Mouse (Mus musculus) limb, embryonic 13.5 days (tissue): ENCODE data around the gene Nav2. TPM values are rescaled to one million over a fixed set of nuclear protein-coding genes. Genes with fewer than 3 reads are reported as not detected.

ENCODE experiments used
- ATAC-seq: fragments of 200-750 bp; cut with Nextera tagmentation; 2 replicates; pipeline ENCODE4 v1.8.0; 2017; ENCODE audit warnings: low read depth, moderate number of reproducible peaks, moderate TSS enrichment; ENCODE audit not compliant: low FRiP score
- H3K27ac ChIP-seq: fragments of 300-500 bp; sonication (generic); 2 replicates; pipeline ENCODE4 v1.5.1; 2015; ENCODE audit warnings: inconsistent platforms, mild to moderate bottlenecking, moderate library complexity
- H3K27me3 ChIP-seq: fragments of 300-500 bp; sonication (generic); 2 replicates; pipeline ENCODE4 v1.6.1; 2015; ENCODE audit warnings: mild to moderate bottlenecking, inconsistent platforms
- H3K36me3 ChIP-seq: fragments of 300-500 bp; sonication (generic); 2 replicates; pipeline ENCODE4 v1.6.1; 2015; ENCODE audit warnings: inconsistent platforms, mild to moderate bottlenecking, moderate library complexity
- H3K4me1 ChIP-seq: fragments of 300-500 bp; sonication (generic); 2 replicates; pipeline ENCODE4 v1.6.1; 2015; ENCODE audit warnings: inconsistent platforms
- H3K4me2 ChIP-seq: fragments of 300-500 bp; sonication (generic); replicated peaks from 2 replicates; pipeline ENCODE4 v1.6.1; 2015; ENCODE audit warnings: inconsistent platforms, mild to moderate bottlenecking, moderate library complexity
- H3K4me3 ChIP-seq: fragments of 300-500 bp; sonication (generic); 2 replicates; pipeline ENCODE4 v1.5.1; 2015; ENCODE audit warnings: moderate library complexity, mild to moderate bottlenecking, inconsistent platforms
- H3K9ac ChIP-seq: fragments of 300-500 bp; sonication (generic); 2 replicates; pipeline ENCODE4 v1.6.1; 2015; ENCODE audit warnings: mild to moderate bottlenecking, inconsistent platforms
- H3K9me3 ChIP-seq: fragments of 300-500 bp; sonication (generic); 2 replicates; pipeline ENCODE4 v1.6.1; 2016; ENCODE audit warnings: inconsistent platforms
- WGBS: fragments of 180-500 bp; shearing (Covaris S2); methylation state at CpG from one replicate; pipeline ENCODE4 v1.1.7; 2015; 5-methylcytosine and 5-hydroxymethylcytosine counted together
- polyA plus RNA-seq: library from polyadenylated mRNA; unstranded; fragments of >200 nt; fragmentation: Nextera tagmentation; extraction: Ambion mirVana; gene quantifications from 2 replicates; pipeline ENCODE4 v1.2.1, GENCODE M21; 2015

Nav2 gene
- polyA plus RNA-seq, 1 experiment from 2014 or later, result 17.4 TPM

DNA sequence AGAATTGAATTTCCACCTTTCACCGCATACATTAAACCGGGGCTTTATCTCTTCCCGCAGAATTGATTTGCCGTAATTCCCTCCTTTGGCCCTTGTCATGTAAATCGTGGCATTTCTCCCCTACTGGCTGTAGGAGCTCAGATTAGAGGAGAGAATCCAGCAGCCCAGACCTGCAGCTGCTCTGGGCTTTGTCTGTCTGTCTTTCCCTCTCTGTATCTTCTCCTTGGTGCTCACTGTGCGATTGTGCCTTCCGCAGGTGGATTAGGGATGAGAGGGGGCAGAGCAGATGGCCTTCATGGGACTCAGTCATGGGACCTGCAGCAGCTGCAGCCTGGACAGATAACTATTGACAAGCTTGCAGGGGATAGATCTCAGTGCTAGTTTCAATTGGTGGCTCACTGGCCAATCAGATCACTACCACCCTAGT, 162.6 kb downstream of the Nav2 start:
- WGBS, result 21% methylated on average over 7 of the region's 7 CpGs

DNA sequence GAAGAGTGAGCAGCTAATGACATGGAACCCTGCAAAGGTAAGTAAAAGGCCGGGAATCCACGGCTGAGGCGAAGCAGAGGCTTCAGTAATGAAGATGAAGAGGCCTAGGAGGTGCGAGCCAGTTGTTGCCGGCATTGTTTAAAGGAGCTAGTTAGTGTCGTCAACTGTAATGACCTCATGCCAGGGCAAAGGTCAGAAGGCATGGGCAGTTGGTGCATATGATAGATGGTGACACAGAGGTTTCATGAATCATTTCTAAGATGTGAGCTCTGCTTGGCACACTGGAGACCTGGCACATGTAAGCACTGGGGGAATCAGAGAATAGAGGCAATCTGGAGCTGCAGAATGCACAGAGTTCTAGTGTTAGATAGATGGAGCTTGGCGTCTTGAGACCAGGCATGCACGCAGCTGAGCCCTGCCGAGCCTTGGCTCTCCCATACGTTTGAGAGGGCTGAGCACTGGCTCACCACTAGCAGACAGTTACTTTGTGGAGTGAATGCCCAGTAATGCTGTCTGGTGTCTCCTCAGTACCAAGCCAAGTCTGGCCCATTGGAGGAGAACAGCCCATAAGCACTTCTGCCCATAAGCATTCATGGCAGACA, 166.9 kb downstream of the Nav2 start:
- Histone ChIP-seq H3K4me1 (no peaks in the 10 kb centered on the region), H3K36me3 (no peaks in the 10 kb centered on the region)
- WGBS, result 40% methylated on average over 10 of the region's 10 CpGs

More for the DNA sequence above, 162.6 kb downstream of the Nav2 start:
- no peak for ATAC-seq
- Histone ChIP-seq H3K27me3 (peaks cover 9% of the 10 kb centered on the region; the same call in 1 of the 2 replicates), H3K4me1 (peaks cover 3% of the 10 kb centered on the region; the same call in 1 of the 2 replicates), H3K9ac (no peak overlapping the region), H3K4me2 (no peak overlapping the region), H3K9me3 (no peaks in the 10 kb centered on the region), H3K4me3 (no peak overlapping the region), H3K36me3 (no peaks in the 10 kb centered on the region), H3K27ac (no peak overlapping the region)

DNA sequence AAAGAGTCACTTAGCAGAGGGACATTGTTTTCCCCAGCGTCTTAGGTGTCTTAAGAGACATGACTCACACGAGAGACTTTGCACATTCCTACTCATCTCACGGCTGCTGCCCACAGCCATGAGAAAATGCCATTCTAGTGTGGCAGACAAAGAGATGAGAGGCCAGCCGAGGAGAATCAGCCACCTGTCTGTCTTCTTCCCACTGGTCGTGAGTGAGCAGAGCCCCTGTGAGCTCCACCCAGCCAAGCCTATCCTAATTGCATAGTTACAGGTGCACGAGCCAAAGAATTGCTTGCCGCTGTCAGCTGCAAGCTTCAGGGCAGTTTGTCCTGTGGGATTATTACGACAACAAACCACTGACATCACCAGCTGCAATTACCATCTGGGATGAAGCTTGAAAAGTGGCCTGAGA, 167.8 kb downstream of the Nav2 start:
- H3K27me3 ChIP-seq, result peaks cover 6% of the 10 kb centered on the region; the same call in 1 of the 2 replicates
- WGBS, result 58% methylated on average over 8 of the region's 8 CpGs
- no peak overlapping the region for H3K27ac ChIP-seq
- H3K4me1 ChIP-seq, result no peaks in the 10 kb centered on the region
- H3K4me3 ChIP-seq, result no peak overlapping the region
- no peaks in the 10 kb centered on the region for H3K36me3 ChIP-seq
- H3K9me3 ChIP-seq, result no peaks in the 10 kb centered on the region
- no peak overlapping the region for H3K4me2 ChIP-seq
- H3K9ac ChIP-seq, result no peak overlapping the region
- no peak for ATAC-seq

More for the DNA sequence above, 166.9 kb downstream of the Nav2 start:
- H3K9ac ChIP-seq, result no peak overlapping the region
- no peaks in the 10 kb centered on the region for H3K9me3 ChIP-seq
- H3K27me3 ChIP-seq, result peaks cover 12% of the 10 kb centered on the region; the same call in 1 of the 2 replicates
- ATAC-seq, result no peak
- no peak overlapping the region for H3K27ac ChIP-seq
- no peak overlapping the region for H3K4me2 ChIP-seq
- no peak overlapping the region for H3K4me3 ChIP-seq

DNA sequence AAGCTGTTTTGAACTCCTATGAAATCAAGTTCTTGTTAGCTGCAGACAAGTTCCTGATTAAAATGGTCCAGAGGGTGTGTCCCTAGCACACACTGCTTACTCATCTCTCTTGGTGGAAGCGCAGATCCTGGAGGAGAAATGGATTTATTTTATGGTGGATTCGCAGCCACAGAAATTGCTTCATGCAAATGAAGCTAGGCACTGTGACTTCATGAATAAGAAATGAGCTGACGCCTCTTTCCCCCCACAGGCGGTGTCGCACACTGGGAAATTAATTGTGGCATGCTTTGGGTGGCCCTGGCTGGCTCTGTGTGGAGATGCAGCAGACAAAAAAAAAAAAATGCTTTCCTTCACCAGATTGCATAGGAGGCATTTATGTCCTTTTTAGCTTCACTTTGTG, 170.4 kb downstream of the Nav2 start:
- no peak for ATAC-seq
- no peaks in the 10 kb centered on the region for H3K9me3 ChIP-seq
- WGBS, result 72% methylated on average over 5 of the region's 5 CpGs

DNA sequence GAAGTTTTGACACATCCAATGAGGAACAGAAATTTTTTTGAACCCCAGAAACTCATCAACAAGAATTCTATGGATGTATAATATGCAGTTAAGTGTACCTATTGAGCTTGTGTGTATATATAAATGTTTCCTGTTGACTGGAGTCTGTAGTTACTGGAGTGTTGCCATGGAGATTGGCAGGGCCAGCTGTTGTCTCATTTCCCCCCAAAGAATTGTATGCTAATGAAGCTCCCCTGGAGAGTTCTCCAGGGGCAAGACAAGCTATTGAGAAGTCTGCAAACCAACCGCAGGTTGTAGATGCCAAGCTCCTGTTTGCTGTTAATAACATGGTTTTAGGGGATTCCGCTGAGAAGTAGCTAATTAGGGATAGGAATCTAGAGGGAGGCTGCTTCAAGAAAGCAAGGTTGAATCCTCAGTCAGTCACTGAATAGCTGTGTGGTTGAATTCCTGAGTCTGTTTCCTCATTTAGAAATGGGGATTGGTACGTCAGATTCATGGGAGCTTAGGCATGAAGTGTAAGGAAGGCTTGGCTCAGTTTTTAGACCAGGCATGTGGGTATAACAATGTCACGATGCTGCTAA, 174.2 kb downstream of the Nav2 start:
- Histone ChIP-seq H3K9ac (no peak overlapping the region), H3K4me1 (no peaks in the 10 kb centered on the region), H3K36me3 (no peaks in the 10 kb centered on the region), H3K9me3 (no peaks in the 10 kb centered on the region), H3K27ac (no peak overlapping the region), H3K4me3 (no peak overlapping the region), H3K4me2 (no peak overlapping the region), H3K27me3 (0 out of 2 replicates have a peak, but pooled peaks cover 6% of the 10 kb centered on the region)
- no peak for ATAC-seq
- 58% methylated on average over 4 of the region's 4 CpGs for WGBS

More for the DNA sequence above, 170.4 kb downstream of the Nav2 start:
- Histone ChIP-seq H3K4me2 (no peak overlapping the region), H3K36me3 (no peaks in the 10 kb centered on the region), H3K9ac (no peak overlapping the region), H3K27me3 (peaks cover 3% of the 10 kb centered on the region; the same call in 1 of the 2 replicates), H3K27ac (no peak overlapping the region), H3K4me1 (no peaks in the 10 kb centered on the region), H3K4me3 (no peak overlapping the region)

DNA sequence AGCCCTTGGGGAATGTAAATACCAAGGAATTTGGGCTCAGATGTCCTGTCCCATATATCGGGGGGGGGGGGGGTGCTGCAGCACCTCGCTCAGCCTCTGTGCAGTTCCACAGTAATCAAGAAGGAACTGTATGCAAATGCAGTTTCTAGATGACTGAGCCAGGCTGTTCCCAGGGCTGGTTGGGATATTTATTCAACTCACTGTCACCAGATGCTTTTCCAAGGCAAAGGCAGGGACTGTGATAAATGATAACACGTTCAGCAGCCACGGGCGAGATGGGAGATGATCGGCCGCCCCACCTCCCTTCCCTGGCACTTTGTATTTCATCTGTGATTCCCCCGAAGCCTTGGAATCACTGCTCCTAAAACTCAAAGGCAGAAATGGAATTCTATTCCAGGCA, 176.3 kb downstream of the Nav2 start:
- H3K9ac ChIP-seq, result no peak overlapping the region
- no peaks in the 10 kb centered on the region for H3K4me1 ChIP-seq
- no peaks in the 10 kb centered on the region for H3K9me3 ChIP-seq
- H3K4me2 ChIP-seq, result no peak overlapping the region
- no peak overlapping the region for H3K4me3 ChIP-seq
- H3K36me3 ChIP-seq, result no peaks in the 10 kb centered on the region
- no peak overlapping the region for H3K27ac ChIP-seq
- H3K27me3 ChIP-seq, result 0 out of 2 replicates have a peak, but pooled peaks cover 6% of the 10 kb centered on the region
- ATAC-seq, result no peak
- 49% methylated on average over 8 of the region's 8 CpGs for WGBS

DNA sequence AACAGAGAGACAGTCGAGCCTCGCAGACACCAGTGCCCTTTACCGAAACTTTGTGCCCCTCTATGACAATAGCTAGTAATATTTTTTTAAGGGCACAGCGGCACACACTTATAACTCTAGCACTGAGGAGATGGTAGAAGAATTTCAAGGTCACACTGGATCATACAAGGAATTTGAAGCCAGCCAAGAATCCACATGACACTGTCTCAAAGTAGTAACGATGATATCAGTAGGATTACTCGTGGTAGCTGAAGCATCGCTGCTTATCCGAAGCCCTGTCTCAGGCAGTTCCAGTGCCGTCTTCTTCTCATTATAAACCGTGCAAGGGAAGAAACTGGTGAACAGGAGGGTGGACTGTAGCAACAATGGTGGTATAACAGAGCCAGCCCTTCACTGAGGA, 177.2 kb downstream of the Nav2 start:
- no peaks in the 10 kb centered on the region for H3K4me1 ChIP-seq
- 79% methylated on average over 10 of the region's 10 CpGs for whole genome bisulfite sequencing
- no peak overlapping the region for H3K4me2 ChIP-seq
- H3K36me3 ChIP-seq, result no peaks in the 10 kb centered on the region
- no peak overlapping the region for H3K27ac ChIP-seq
- no peak for ATAC-seq
- no peak overlapping the region for H3K4me3 ChIP-seq
- H3K9ac ChIP-seq, result no peak overlapping the region
- no peaks in the 10 kb centered on the region for H3K9me3 ChIP-seq
- peaks cover 11% of the 10 kb centered on the region for H3K27me3 ChIP-seq

DNA sequence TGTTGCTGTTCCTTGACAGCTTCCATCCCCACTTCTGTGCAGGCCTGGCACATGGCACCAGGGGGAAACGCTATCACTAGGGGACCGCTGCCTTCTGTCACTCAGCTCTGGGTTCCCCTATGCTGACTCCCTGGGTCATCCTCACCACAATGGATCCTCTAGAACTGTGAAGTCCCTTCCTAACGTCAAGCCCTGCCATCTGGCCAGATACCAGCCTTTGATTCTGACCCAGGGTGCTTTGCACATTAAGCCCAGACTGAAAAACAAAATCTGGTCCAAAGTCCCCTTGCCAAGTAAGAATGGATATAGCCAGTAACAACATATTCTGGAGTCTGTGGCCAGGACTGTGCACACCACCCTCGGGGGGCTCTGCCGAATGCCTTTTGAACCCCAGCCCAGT, 178.6 kb downstream of the Nav2 start:
- peaks cover 22% of the 10 kb centered on the region for H3K27me3 ChIP-seq

DNA sequence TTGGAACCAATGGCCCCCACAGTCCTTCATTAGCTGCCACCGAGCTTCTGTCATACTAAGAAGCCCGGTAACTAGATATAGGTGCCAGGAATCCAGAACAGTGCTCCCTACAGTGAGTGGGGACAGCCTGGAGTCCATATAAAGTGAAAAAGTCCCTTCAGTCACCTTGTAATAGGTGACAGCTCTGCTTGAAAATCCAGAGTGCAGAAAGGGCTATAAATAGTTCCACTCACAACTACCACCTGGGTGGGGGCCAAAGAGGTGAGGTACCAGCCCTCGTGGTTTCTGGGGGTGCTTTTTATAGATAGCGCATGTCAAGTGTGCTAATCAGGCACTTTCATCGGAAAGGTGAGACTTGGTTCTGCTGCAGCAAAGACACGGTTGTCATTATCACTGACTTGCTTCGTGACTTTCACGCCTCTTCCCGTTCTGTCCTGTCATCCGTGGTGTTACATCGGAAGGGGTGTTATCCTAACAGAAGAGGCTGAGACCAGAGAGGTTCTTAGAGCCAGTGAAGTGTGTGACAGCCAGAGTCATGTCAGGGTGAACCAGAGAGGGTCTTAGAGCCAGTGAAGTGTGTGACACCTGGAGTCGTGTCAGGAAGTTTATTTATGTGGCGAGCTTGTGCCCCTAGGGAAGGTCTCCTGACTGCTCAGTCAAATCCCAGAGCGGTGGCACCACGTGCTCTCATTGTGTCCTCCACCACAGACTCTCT, 179.8 kb downstream of the Nav2 start:
- H3K27ac ChIP-seq, result no peak overlapping the region
- H3K36me3 ChIP-seq, result no peaks in the 10 kb centered on the region
- no peaks in the 10 kb centered on the region for H3K4me1 ChIP-seq
- H3K27me3 ChIP-seq, result peaks cover 22% of the 10 kb centered on the region
- H3K4me3 ChIP-seq, result no peak overlapping the region
- no peaks in the 10 kb centered on the region for H3K9me3 ChIP-seq
- ATAC-seq, result no peak
- H3K4me2 ChIP-seq, result no peak overlapping the region
- 48% methylated on average over 15 of the region's 15 CpGs for WGBS
- no peak overlapping the region for H3K9ac ChIP-seq

More for the DNA sequence above, 178.6 kb downstream of the Nav2 start:
- no peak overlapping the region for H3K4me3 ChIP-seq
- no peak overlapping the region for H3K4me2 ChIP-seq
- H3K36me3 ChIP-seq, result no peaks in the 10 kb centered on the region
- H3K9ac ChIP-seq, result no peak overlapping the region
- 67% methylated on average over 5 of the region's 5 CpGs for WGBS
- no peaks in the 10 kb centered on the region for H3K4me1 ChIP-seq
- ATAC-seq, result no peak
- no peaks in the 10 kb centered on the region for H3K9me3 ChIP-seq
- H3K27ac ChIP-seq, result no peak overlapping the region

DNA sequence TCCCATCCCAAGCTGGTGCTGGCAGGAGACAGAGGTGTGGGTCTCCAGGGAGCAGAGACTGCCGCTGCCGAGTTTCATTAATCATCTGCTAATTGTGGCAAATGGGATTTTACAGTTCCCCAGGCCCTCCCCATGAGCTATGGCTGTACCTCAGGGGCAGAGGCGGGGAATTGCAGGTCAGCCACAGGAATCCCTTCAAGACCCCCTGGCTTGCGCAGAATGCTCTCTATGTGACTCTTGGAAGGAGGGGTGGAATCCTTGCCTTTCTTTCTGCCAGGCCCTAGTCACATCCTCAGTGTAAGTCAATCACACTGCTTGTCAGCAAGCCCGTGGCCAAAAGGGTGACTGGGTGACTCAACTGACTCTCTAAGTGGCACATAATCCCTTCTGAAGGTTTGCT, 182.9 kb downstream of the Nav2 start:
- H3K9ac ChIP-seq, result no peak overlapping the region
- peaks cover 19% of the 10 kb centered on the region for H3K27me3 ChIP-seq
- no peaks in the 10 kb centered on the region for H3K9me3 ChIP-seq
- ATAC-seq, result no peak
- no peak overlapping the region for H3K4me2 ChIP-seq
- no peaks in the 10 kb centered on the region for H3K4me1 ChIP-seq
- WGBS, result 22% methylated on average over 5 of the region's 5 CpGs
- H3K4me3 ChIP-seq, result no peak overlapping the region
- no peaks in the 10 kb centered on the region for H3K36me3 ChIP-seq
- H3K27ac ChIP-seq, result no peak overlapping the region

DNA sequence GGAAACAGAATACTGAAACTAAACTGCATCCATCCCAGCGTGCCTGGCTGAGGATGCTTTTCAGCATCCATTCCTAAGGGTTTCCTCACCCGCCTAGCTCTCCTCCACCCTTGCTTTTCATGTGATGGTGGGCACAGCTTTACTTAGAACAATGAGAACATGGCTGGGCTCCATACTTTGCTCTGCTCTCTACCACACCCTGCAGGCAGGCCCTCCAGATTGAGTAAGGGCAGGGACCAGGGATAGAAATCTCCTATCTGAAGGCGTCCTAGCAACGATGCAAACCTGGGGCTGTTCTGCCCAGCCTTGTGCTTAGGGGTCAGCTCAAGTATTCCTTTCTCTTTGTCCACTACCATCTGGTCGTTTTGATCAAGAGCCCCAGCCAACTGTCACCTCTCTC, 183.4 kb downstream of the Nav2 start:
- H3K36me3 ChIP-seq, result no peaks in the 10 kb centered on the region
- H3K27ac ChIP-seq, result no peak overlapping the region
- peaks cover 19% of the 10 kb centered on the region for H3K27me3 ChIP-seq
- H3K4me1 ChIP-seq, result no peaks in the 10 kb centered on the region
- H3K4me2 ChIP-seq, result no peak overlapping the region
- ATAC-seq, result no peak
- H3K9me3 ChIP-seq, result no peaks in the 10 kb centered on the region
- H3K9ac ChIP-seq, result no peak overlapping the region
- 67% methylated on average over 5 of the region's 5 CpGs for WGBS
- no peak overlapping the region for H3K4me3 ChIP-seq

DNA sequence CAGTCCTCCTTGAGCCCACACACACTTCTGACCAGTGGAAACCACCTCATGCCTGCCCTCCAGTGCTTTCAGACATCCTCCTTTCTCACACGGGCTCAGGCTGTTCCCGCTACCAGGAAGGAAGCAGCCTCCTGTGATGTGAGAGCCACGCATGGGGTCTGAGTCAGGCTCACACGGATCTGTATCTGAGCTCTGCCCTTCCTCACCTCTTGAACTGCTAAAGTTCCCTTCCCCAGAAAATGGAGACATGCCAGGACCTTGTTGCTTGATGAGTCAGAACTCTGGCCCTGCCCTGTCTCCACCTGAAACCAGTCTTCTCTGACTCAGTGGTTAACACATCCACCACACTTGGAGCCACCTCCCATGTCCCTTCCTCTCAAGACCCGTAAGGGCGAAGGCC, 185.1 kb downstream of the Nav2 start:
- Histone ChIP-seq H3K36me3 (no peaks in the 10 kb centered on the region), H3K9ac (no peak overlapping the region), H3K27me3 (peaks cover 18% of the 10 kb centered on the region), H3K4me3 (no peak overlapping the region), H3K9me3 (no peaks in the 10 kb centered on the region), H3K4me2 (no peak overlapping the region), H3K4me1 (no peaks in the 10 kb centered on the region), H3K27ac (no peak overlapping the region)
- ATAC-seq, result no peak
- WGBS, result 74% methylated on average over 6 of the region's 6 CpGs
